Mouse (Mus musculus) CH12.LX (cell line): ENCODE measurements at regions not wholly inside any gene's neighbourhood (a gene's known extent, or its start where the extent isn't known, plus 50 kb on each side); places are given as distances from the start of the nearest gene placed in this dataset.

ENCODE experiments used
- CTCF ChIP-seq, 2 experiments: IDR thresholded peaks in 1 of 2; conservative IDR thresholded peaks in 1 of 2; 2 replicates each; pipeline ENCODE4 v1.5.1; 2011 to 2012; ENCODE audit warnings: low read depth in 2 of 2, low read length in 2 of 2, improper control_type of control experiment in 1 of 2, inconsistent platforms in 1 of 2, mild to moderate bottlenecking in 1 of 2, moderate library complexity in 1 of 2
- E2F4 ChIP-seq: IDR thresholded peaks from 2 replicates; pipeline ENCODE4 v1.6.1; 2011; ENCODE audit warnings: low read depth, low read length, improper control_type of control experiment; ENCODE audit not compliant: insufficient replicate concordance
- ETS1 ChIP-seq: conservative IDR thresholded peaks from 2 replicates; pipeline ENCODE4 v1.6.1; 2012; ENCODE audit warnings: low read depth, mild to moderate bottlenecking, inconsistent platforms, low read length, improper control_type of control experiment, moderate library complexity
- GABPA ChIP-seq: IDR thresholded peaks from 2 replicates; pipeline ENCODE4 v1.6.1; 2012; ENCODE audit warnings: low read depth, low read length, improper control_type of control experiment, inconsistent platforms; ENCODE audit not compliant: insufficient replicate concordance
- HCFC1 ChIP-seq: IDR thresholded peaks from 2 replicates; pipeline ENCODE4 v1.6.1; 2012; ENCODE audit warnings: low read depth, mild to moderate bottlenecking, inconsistent platforms, low read length, improper control_type of control experiment
- MAX ChIP-seq: IDR thresholded peaks from 2 replicates; pipeline ENCODE4 v1.6.1; 2011; ENCODE audit warnings: low read length, improper control_type of control experiment
- MEF2A ChIP-seq: IDR thresholded peaks from 2 replicates; pipeline ENCODE4 v1.6.1; 2014; ENCODE audit warnings: low read depth, mild to moderate bottlenecking, inconsistent platforms, low read length, improper control_type of control experiment, borderline replicate concordance
- MXI1 ChIP-seq: IDR thresholded peaks from 2 replicates; pipeline ENCODE4 v1.6.1; 2011; ENCODE audit warnings: mild to moderate bottlenecking, low read depth, low read length, improper control_type of control experiment
- POLR2A ChIP-seq: IDR thresholded peaks from 2 replicates; pipeline ENCODE4 v1.6.1; 2011; ENCODE audit warnings: low read depth, mild to moderate bottlenecking, improper control_type of control experiment, low read length
- SMC3 ChIP-seq: IDR thresholded peaks from 2 replicates; pipeline ENCODE4 v1.6.1; 2011; ENCODE audit warnings: low read depth, low read length, improper control_type of control experiment
- ZNF384 ChIP-seq: IDR thresholded peaks from 2 replicates; pipeline ENCODE4 v1.6.1; 2012; ENCODE audit warnings: low read depth, low read length, improper control_type of control experiment, inconsistent platforms

- TF ChIP-seq CTCF (conservative IDR thresholded peaks at IDR 0.05 in 1 of 2, IDR thresholded peaks at IDR 0.05 in 1 of 2; ENCODE audit: low read depth in 2 of 2, low read length in 2 of 2): no peak
- no peak for TF ChIP-seq MAX
- TF ChIP-seq ZNF384: no peak
- no peak for TF ChIP-seq E2F4
- TF ChIP-seq HCFC1: no peak
- no peak for TF ChIP-seq MXI1
- TF ChIP-seq MEF2A: no peak
- TF ChIP-seq GABPA: no peak
- TF ChIP-seq POLR2A: no peak
- TF ChIP-seq SMC3: no peak
- TF ChIP-seq ETS1: no peak
Observed at GRCm38 (mm10) chr11:94882687-94883383, 53.2 kb upstream of the Col1a1 start.
